Mouse (Mus musculus) heart, embryonic 10.5 days (tissue): Measurements from ENCODE around the gene Mdm1. TPM values are rescaled to one million over a fixed set of nuclear protein-coding genes. Genes with fewer than 3 reads are reported as not detected.
A peak's percentile ranks its signal among the peaks of the same experiment; 100 is the strongest.
"Not testable (repeated sequence)": the region's sequence is repeated elsewhere in the genome, so short reads cannot be mapped to it uniquely, and the experiment has no call there.

Experiments used
- DNase-seq: peaks from one replicate; pipeline ENCODE4 v3.0.0-alpha.2; 2017; ENCODE audit warnings: low spot score
- H3K27ac ChIP-seq: fragments of 300-500 bp; sonication (generic); 2 replicates; pipeline ENCODE4 v1.5.1; 2016; ENCODE audit warnings: mild to moderate bottlenecking
- H3K27me3 ChIP-seq: fragments of 300-500 bp; sonication (generic); 2 replicates; pipeline ENCODE4 v1.6.1; 2016; ENCODE audit warnings: mild to moderate bottlenecking; ENCODE audit not compliant: poor library complexity, insufficient read depth, severe bottlenecking
- H3K36me3 ChIP-seq: fragments of 300-500 bp; sonication (generic); 2 replicates; pipeline ENCODE4 v1.6.1; 2016; ENCODE audit warnings: mild to moderate bottlenecking, moderate library complexity
- H3K4me1 ChIP-seq: fragments of 300-500 bp; sonication (generic); 2 replicates; pipeline ENCODE4 v1.6.1; 2016; ENCODE audit warnings: mild to moderate bottlenecking
- H3K4me3 ChIP-seq: fragments of 300-500 bp; sonication (generic); 2 replicates; pipeline ENCODE4 v1.5.1; 2016; ENCODE audit warnings: mild to moderate bottlenecking, moderate library complexity
- H3K9me3 ChIP-seq: fragments of 300-500 bp; sonication (generic); 2 replicates; pipeline ENCODE4 v1.6.1; 2016; ENCODE audit warnings: mild to moderate bottlenecking, moderate library complexity
- WGBS: fragments of 180-500 bp; shearing (Covaris S2); methylation state at CpG from one replicate; pipeline ENCODE4 v1.1.7; 2016; 5-methylcytosine and 5-hydroxymethylcytosine counted together
- polyA plus RNA-seq: library from polyadenylated mRNA; unstranded; fragments of >200 nt; fragmentation: Nextera tagmentation; extraction: Ambion mirVana; gene quantifications from 2 replicates; pipeline ENCODE4 v1.2.1, GENCODE M21; 2016

Gene Mdm1
- polyA plus RNA-seq, 1 experiment from 2014 or later: 28.7 TPM

DNA sequence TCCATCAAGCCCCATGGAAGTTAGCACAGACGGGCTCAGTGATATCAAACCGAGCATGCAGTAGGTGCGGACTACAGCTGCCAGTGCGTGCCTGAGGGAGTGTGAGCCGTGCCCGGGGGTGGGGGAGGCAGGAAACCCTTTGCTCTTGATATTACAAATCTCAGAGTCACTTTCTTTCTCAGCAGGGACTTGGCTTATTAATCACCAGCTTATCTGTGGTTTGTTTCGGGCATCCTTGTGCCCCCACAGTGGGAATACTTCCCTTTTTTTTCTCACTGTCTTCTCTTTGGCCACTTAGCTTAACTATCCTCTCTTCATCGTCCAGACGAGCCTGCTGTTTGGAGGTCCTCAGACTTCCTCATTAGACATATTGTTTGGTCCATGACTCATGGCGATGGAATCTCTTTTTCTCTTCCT is 37.1 kb downstream of the Mdm1 start:
- Histone ChIP-seq H3K27ac (no peak overlapping the region), H3K4me3 (no peak overlapping the region), H3K27me3 (no peaks in the 10 kb centered on the region), H3K9me3 (no peaks in the 10 kb centered on the region), H3K4me1 (no peaks in the 10 kb centered on the region), H3K36me3 (no peaks in the 10 kb centered on the region)
- WGBS: 70% methylated on average over 10 of the region's 10 CpGs
- DNase-seq: peak; percentile 55

DNA sequence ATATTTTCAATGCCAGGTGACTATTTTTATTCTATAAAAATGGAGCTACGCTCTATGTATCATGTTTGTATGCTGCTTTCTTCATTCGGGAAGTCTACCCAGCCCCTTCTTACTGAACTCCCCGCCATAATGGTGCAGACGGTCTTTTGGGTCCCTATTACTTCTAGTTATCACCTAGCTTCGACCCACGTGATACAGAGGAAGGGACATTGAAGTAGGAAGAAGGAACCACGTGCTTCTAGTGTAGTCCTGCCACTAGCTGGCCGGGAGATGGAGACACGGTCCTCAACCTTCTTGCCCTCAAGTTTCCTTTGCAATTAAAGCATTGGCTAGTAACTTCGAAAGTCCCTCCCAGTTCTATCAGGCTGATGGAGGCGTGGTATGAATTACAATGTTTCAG is 37.7 kb downstream of the Mdm1 start:
- no peaks in the 10 kb centered on the region for H3K4me1 ChIP-seq
- no peak overlapping the region for H3K4me3 ChIP-seq
- no peak overlapping the region for H3K27ac ChIP-seq
- H3K27me3 ChIP-seq: no peaks in the 10 kb centered on the region
- DNase-seq: peak; percentile 35
- no peaks in the 10 kb centered on the region for H3K9me3 ChIP-seq
- no peaks in the 10 kb centered on the region for H3K36me3 ChIP-seq
- WGBS: 84% methylated on average over 11 of the region's 11 CpGs

DNA sequence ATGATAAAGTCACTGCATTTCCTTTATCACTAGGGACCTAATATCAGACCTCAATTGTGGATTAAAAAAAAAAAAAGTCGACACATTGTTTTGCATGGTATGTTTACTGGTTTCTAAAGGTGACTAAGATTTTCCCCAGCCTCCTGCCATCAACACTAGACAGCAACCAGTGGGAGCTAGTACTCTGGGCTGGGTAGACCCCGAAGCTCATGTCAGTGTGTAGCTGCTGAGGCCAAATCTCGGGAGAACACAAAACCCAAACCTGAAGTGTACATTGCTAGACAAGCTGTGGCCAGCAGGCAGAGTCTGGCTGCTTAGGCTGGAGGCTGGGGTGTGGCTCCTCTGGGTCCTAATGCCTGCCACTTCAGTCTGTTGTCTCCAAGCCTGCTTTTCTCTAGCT is 53.5 kb downstream of the Mdm1 start:
- not testable (repeated sequence) for H3K9me3 ChIP-seq, H3K27me3 ChIP-seq, H3K4me3 ChIP-seq, H3K27ac ChIP-seq, DNase-seq, H3K4me1 ChIP-seq, H3K36me3 ChIP-seq
- WGBS: 27% methylated on average over 3 of the region's 3 CpGs

DNA sequence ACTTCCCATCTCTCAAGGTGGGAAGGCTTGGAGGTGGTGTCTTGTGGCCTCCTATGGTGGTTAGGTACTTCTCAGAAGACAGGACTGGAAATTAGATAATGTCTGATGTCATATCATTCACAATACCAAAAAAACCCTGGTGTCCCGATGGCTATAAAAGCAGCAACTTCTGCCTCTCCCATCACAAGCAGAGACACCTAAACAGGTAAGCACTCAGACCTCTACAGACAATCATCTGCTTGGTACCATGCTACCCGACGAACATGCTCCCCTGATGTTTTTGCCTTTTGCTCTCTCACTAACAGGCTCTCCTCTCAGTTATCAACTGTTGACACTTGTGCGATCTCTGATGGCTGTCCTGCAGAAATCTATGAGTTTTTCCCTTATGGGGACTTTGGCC is 63.0 kb downstream of the Mdm1 start, which contains the start of gene Il22:
Il22 (plus strand) TSS at position 301 of the 400 bp plus-strand sequence.
- WGBS: 78% methylated on average over 4 of the region's 4 CpGs
- H3K4me3 ChIP-seq: no peak within 1 kb of the TSS
- no peaks in the 10 kb centered on the region for H3K9me3 ChIP-seq
- no peaks in the 10 kb centered on the region for H3K27me3 ChIP-seq
- no peaks in the 10 kb centered on the region for H3K36me3 ChIP-seq
- H3K4me1 ChIP-seq: no peaks in the 10 kb centered on the region
- no peak within 1 kb of the TSS for H3K27ac ChIP-seq
- DNase-seq: no peak

DNA sequence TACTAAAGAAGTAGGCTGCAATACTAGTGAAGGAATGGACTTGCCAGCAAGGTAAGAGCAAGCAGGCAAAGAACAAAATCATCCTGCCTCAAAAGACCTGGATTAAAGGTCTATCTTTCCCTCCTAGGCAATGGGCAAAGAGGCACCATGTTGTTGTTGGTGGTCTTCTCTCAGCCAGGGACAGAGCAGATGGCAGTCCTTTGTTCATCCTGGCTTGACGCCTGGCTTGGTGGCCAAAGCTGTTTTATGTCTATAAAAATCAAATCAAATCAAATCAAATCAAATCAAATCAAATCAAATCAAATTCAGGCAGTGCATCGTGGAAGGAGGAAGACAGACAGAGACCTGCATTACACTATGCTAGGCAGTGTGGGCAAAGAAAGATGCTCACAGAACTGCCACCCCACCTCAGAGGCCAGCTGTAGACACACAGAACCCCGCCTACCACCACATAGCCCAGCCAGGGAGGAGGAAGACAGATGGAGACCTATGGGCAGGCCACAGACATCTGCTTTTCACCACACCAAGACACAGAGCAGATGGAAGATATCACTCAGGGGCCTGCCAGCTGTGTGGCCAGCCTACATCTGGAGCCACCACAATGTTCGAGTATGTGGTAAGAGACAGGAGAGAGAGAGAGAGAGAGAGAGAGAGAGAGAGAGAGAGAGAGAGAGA is 74.2 kb downstream of the Mdm1 start:
- not testable (repeated sequence) for H3K4me1 ChIP-seq, DNase-seq, H3K9me3 ChIP-seq, H3K27me3 ChIP-seq, H3K36me3 ChIP-seq, H3K27ac ChIP-seq, H3K4me3 ChIP-seq
- 86% methylated on average over 2 of the region's 4 CpGs for WGBS

Other genes with a start within 250 kb of the Mdm1 start
- gene Il22, start 63.1 kb downstream of the Mdm1 start, polyA plus RNA-seq: 0.11 TPM in 1 of 2 replicates, not detected in the other
- gene Gm32717, start 99.0 kb downstream of the Mdm1 start, polyA plus RNA-seq: not detected in 2 replicates
- gene Gm32802, start 116.9 kb downstream of the Mdm1 start, polyA plus RNA-seq: not detected in 2 replicates
- gene Iltifb, start 153.2 kb downstream of the Mdm1 start, polyA plus RNA-seq: not detected in 2 replicates
- not detected in 2 replicates for gene Gm9040, start 185.2 kb downstream of the Mdm1 start, polyA plus RNA-seq
- gene Gm9044, start 190.6 kb downstream of the Mdm1 start, polyA plus RNA-seq: not detected in 2 replicates
- gene Gm9045, start 196.0 kb downstream of the Mdm1 start, polyA plus RNA-seq: 0.08 and 0.09 TPM in 2 replicates
- gene Gm9046, start 201.4 kb downstream of the Mdm1 start, polyA plus RNA-seq: not detected in 2 replicates
- gene Gm9048, start 206.9 kb downstream of the Mdm1 start, polyA plus RNA-seq: not detected in 2 replicates
- 0.08 and 0.09 TPM in 2 replicates for gene Gm9049, start 212.3 kb downstream of the Mdm1 start, polyA plus RNA-seq